Mouse (Mus musculus) erythroblast, embryonic 14.5 days (primary cell): ENCODE data around the gene Bri3bp. TPM values are rescaled to one million over a fixed set of nuclear protein-coding genes. Genes with fewer than 3 reads are reported as not detected.
"Not testable (repeated sequence)": the region's sequence is repeated elsewhere in the genome, so short reads cannot be mapped to it uniquely, and the experiment has no call there.

ENCODE experiments used
- H3K27me3 ChIP-seq: 2 replicates; pipeline ENCODE4 v1.6.1; 2012; ENCODE audit warnings: inconsistent platforms; ENCODE audit not compliant: control insufficient read depth
- H3K36me3 ChIP-seq: 2 replicates; pipeline ENCODE4 v1.6.1; 2012; ENCODE audit warnings: mild to moderate bottlenecking, inconsistent platforms; ENCODE audit not compliant: control insufficient read depth
- H3K4me1 ChIP-seq: 2 replicates; pipeline ENCODE4 v1.6.1; 2012; ENCODE audit warnings: inconsistent platforms; ENCODE audit not compliant: control insufficient read depth
- H3K4me3 ChIP-seq: replicated peaks from 2 replicates; pipeline ENCODE3; 2012; ENCODE audit warnings: moderate library complexity, mild to moderate bottlenecking, inconsistent platforms
- H3K9me3 ChIP-seq: 2 replicates; pipeline ENCODE4 v1.6.1; 2012; ENCODE audit warnings: low read length, inconsistent platforms, mixed read lengths; ENCODE audit not compliant: control insufficient read depth
- GATA1 ChIP-seq: IDR thresholded peaks from 2 replicates; pipeline ENCODE4 v1.6.1; 2012; ENCODE audit warnings: low read length, inconsistent platforms, mixed read lengths
- TAL1 ChIP-seq: IDR thresholded peaks from 3 replicates; pipeline ENCODE4 v1.6.1; 2012; ENCODE audit warnings: low read length, inconsistent platforms, mixed read lengths
- polyA plus RNA-seq: library from polyadenylated mRNA; stranded (reverse); fragments of >175 nt; gene quantifications from 2 replicates; pipeline ENCODE4 v1.2.3, GENCODE M21; 2012

Bri3bp gene
- polyA plus RNA-seq, 1 experiment, result 0.38 TPM

GRCm38 (mm10) chr5:125483712-125484611, 42.6 kb downstream of the Bri3bp start:
- Histone ChIP-seq H3K36me3 (peaks cover 53% of the 10 kb centered on the region), H3K4me1 (peaks cover 2% of the 10 kb centered on the region; the same call in 1 of the 2 replicates), H3K4me3 (no peak overlapping the region), H3K9me3 (no peaks in the 10 kb centered on the region), H3K27me3 (no peaks in the 10 kb centered on the region)
- no peak for TF ChIP-seq GATA1
- no peak for TF ChIP-seq TAL1

- Histone ChIP-seq H3K9me3 (no peaks in the 10 kb centered on the region), H3K4me3 (no peak overlapping the region), H3K36me3 (peaks cover 55% of the 10 kb centered on the region), H3K27me3 (no peaks in the 10 kb centered on the region), H3K4me1 (no peaks in the 10 kb centered on the region)
- TF ChIP-seq GATA1 (no peak), TAL1 (no peak)
Measured at GRCm38 (mm10) chr5:125485031-125485778, 43.8 kb downstream of the Bri3bp start.

GRCm38 (mm10) chr5:125486088-125486487, 44.7 kb downstream of the Bri3bp start:
- no peaks in the 10 kb centered on the region for H3K27me3 ChIP-seq
- no peak for TF ChIP-seq TAL1
- H3K36me3 ChIP-seq, result peaks cover 61% of the 10 kb centered on the region
- H3K4me3 ChIP-seq, result no peak overlapping the region
- no peaks in the 10 kb centered on the region for H3K9me3 ChIP-seq
- H3K4me1 ChIP-seq, result no peaks in the 10 kb centered on the region

- no peak for TF ChIP-seq TAL1
- TF ChIP-seq GATA1, result no peak
- no peak overlapping the region for H3K4me3 ChIP-seq
- H3K36me3 ChIP-seq, result peaks cover 66% of the 10 kb centered on the region
- peaks cover 1% of the 10 kb centered on the region; the same call in 1 of the 2 replicates for H3K4me1 ChIP-seq
- H3K9me3 ChIP-seq, result no peaks in the 10 kb centered on the region
- H3K27me3 ChIP-seq, result no peaks in the 10 kb centered on the region
Measured at GRCm38 (mm10) chr5:125487375-125488115, 46.2 kb downstream of the Bri3bp start.

- H3K27me3 ChIP-seq, result no peaks in the 10 kb centered on the region
- H3K36me3 ChIP-seq, result peaks cover 66% of the 10 kb centered on the region
- TF ChIP-seq TAL1 (no peak), GATA1 (no peak)
- no peaks in the 10 kb centered on the region for H3K9me3 ChIP-seq
- no peak overlapping the region for H3K4me3 ChIP-seq
- H3K4me1 ChIP-seq, result peaks cover 2% of the 10 kb centered on the region; the same call in 1 of the 2 replicates
Measured at GRCm38 (mm10) chr5:125488116-125488455, 46.7 kb downstream of the Bri3bp start.

GRCm38 (mm10) chr5:125488953-125489352, 47.6 kb downstream of the Bri3bp start:
- peaks cover 61% of the 10 kb centered on the region for H3K36me3 ChIP-seq
- not testable (repeated sequence) for H3K9me3 ChIP-seq, H3K27me3 ChIP-seq, H3K4me3 ChIP-seq, H3K4me1 ChIP-seq

GRCm38 (mm10) chr5:125491107-125491506, 49.7 kb downstream of the Bri3bp start:
- Histone ChIP-seq H3K4me1 (peaks cover 2% of the 10 kb centered on the region; the same call in 1 of the 2 replicates), H3K4me3 (no peak overlapping the region), H3K9me3 (no peaks in the 10 kb centered on the region), H3K36me3 (peaks cover 55% of the 10 kb centered on the region), H3K27me3 (no peaks in the 10 kb centered on the region)
- TF ChIP-seq GATA1, result no peak
- no peak for TF ChIP-seq TAL1

- TF ChIP-seq GATA1, result no peak
- no peak for TF ChIP-seq TAL1
- H3K4me1 ChIP-seq, result peaks cover 2% of the 10 kb centered on the region; the same call in 1 of the 2 replicates
- no peaks in the 10 kb centered on the region for H3K9me3 ChIP-seq
- peaks cover 47% of the 10 kb centered on the region for H3K36me3 ChIP-seq
- H3K4me3 ChIP-seq, result no peak overlapping the region
- H3K27me3 ChIP-seq, result no peaks in the 10 kb centered on the region
Measured at GRCm38 (mm10) chr5:125492379-125493092, 51.2 kb downstream of the Bri3bp start.

- TF ChIP-seq TAL1, result no peak
- no peak for TF ChIP-seq GATA1
- Histone ChIP-seq H3K36me3 (peaks cover 43% of the 10 kb centered on the region), H3K27me3 (no peaks in the 10 kb centered on the region), H3K4me3 (no peak overlapping the region), H3K4me1 (peaks cover 2% of the 10 kb centered on the region; the same call in 1 of the 2 replicates), H3K9me3 (no peaks in the 10 kb centered on the region)
Measured at GRCm38 (mm10) chr5:125493093-125493423, 51.7 kb downstream of the Bri3bp start.
